Mouse (Mus musculus): ENCODE results near the gene Nlrp9c.
"Not testable (repeated sequence)": the region's sequence is repeated elsewhere in the genome, so short reads cannot be mapped to it uniquely, and the experiment has no call there.

Nlrp9c gene

GRCm38 (mm10) chr7:26403600-26403999 is at the start of gene Nlrp9c:
Nlrp9c (minus strand) TSS chr7:26403700.
- not testable (repeated sequence) for DNase-seq (ENCODE audit: low read depth, low spot score)

GRCm38 (mm10) chr7:26434813-26435212 is 31.3 kb upstream of the Nlrp9c start, which contains the start of gene Nlrp4a:
Nlrp4a (plus strand) TSS chr7:26435113.
- no peak for DNase-seq (ENCODE audit: low read depth, low spot score)

GRCm38 (mm10) chr7:26391811-26392210 is 11.7 kb downstream of the Nlrp9c start:
- DNase-seq (ENCODE audit: low read depth, low spot score) = not testable (repeated sequence)

- not testable (repeated sequence) for DNase-seq (ENCODE audit: low read depth, low spot score)
Observed at GRCm38 (mm10) chr7:26391137-26391536, 12.4 kb downstream of the Nlrp9c start.

- not testable (repeated sequence) for DNase-seq (ENCODE audit: low read depth, low spot score)
Observed at GRCm38 (mm10) chr7:26386691-26387090, 16.8 kb downstream of the Nlrp9c start.

- no peak for DNase-seq (ENCODE audit: low read depth, low spot score)
Observed at GRCm38 (mm10) chr7:26380807-26381206, 22.7 kb downstream of the Nlrp9c start.

- DNase-seq (ENCODE audit: low read depth, low spot score) = not testable (repeated sequence)
Observed at GRCm38 (mm10) chr7:26373221-26373620, 30.3 kb downstream of the Nlrp9c start.

- DNase-seq (ENCODE audit: low read depth, low spot score) = not testable (repeated sequence)
Observed at GRCm38 (mm10) chr7:26356719-26357118, 46.8 kb downstream of the Nlrp9c start.

- DNase-seq (ENCODE audit: low read depth, low spot score) = not testable (repeated sequence)
Observed at GRCm38 (mm10) chr7:26352258-26352657, 51.2 kb downstream of the Nlrp9c start.

GRCm38 (mm10) chr7:26350177-26350576 is 53.3 kb downstream of the Nlrp9c start:
- not testable (repeated sequence) for DNase-seq (ENCODE audit: low read depth, low spot score)

- DNase-seq (ENCODE audit: low read depth, low spot score) = not testable (repeated sequence)
Observed at GRCm38 (mm10) chr7:26320361-26320760, 83.1 kb downstream of the Nlrp9c start.

- DNase-seq (ENCODE audit: low read depth, low spot score) = not testable (repeated sequence)
Observed at GRCm38 (mm10) chr7:26315809-26316208, 87.7 kb downstream of the Nlrp9c start.

- DNase-seq (ENCODE audit: low read depth, low spot score) = not testable (repeated sequence)
Observed at GRCm38 (mm10) chr7:26315194-26315593, 88.3 kb downstream of the Nlrp9c start.

GRCm38 (mm10) chr7:26311786-26312185 is 91.7 kb downstream of the Nlrp9c start:
- not testable (repeated sequence) for DNase-seq (ENCODE audit: low read depth, low spot score)

- not testable (repeated sequence) for DNase-seq (ENCODE audit: low read depth, low spot score)
Observed at GRCm38 (mm10) chr7:26306926-26307325, 96.6 kb downstream of the Nlrp9c start, which contains the start of gene Cyp2a4. Cyp2a4 (plus strand) TSS chr7:26307169.

- DNase-seq (ENCODE audit: low read depth, low spot score) = not testable (repeated sequence)
Observed at GRCm38 (mm10) chr7:26303429-26304166, 99.9 kb downstream of the Nlrp9c start.

Data from skeletal muscle tissue, adult 2 months (tissue).